Mouse (Mus musculus) kidney, postnatal 4 days (tissue): ENCODE results near the gene Zfp652.
A peak's percentile ranks its signal among the peaks of the same experiment; 100 is the strongest.
"Not testable (repeated sequence)": the region's sequence is repeated elsewhere in the genome, so short reads cannot be mapped to it uniquely, and the experiment has no call there.

ENCODE experiments used
- DNase-seq, 2 experiments: peaks; one replicate each; pipeline ENCODE4 v3.0.0; 2021; ENCODE audit warnings: mixed read lengths in 2 of 2

Gene Zfp652

GRCm38 (mm10) chr11:95858528-95859467, 146.3 kb downstream of the Zfp652 start:
- DNase-seq, result peak; percentile 97 to 99

DNA sequence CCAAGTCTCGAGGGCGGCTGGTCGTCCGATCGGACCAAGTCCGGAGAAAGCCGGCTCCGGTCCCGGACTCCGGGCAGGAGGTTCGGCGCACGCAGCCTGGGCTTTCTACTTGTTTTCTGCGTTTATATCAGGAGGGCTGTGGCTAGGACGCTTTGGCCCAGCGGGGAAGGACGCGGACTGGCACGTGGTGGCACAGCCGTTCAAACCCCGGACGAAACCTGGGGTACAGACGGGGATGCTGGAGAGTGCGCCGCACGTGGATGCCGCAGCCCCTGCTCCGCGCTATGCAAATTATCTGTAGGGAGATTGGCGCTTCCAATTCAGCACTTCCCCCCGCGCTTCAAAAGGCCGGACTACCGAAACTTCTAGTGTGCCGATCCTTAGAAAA, 147.0 kb downstream of the Zfp652 start:
- peak in 1 of 2 experiments; percentile 84 for DNase-seq

DNA sequence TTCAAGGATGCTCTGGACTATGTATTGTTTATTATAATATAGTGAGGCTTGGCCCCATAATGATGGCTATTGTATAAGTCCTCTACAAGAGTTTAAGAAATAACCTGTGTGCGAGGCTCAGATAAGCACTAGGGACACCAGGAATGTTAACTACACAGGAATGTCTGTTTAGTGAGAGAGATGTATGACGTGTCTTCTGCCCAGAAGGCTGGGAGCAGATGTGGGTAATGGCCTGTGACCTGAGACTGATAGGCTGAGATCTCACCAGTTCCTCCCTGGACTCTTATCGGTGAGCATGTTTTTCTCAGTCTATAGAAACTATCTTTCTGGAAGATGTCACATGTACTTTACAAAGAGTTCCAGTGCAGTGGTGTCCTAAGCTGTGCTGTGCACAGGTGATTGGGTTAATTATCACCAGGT, 147.6 kb downstream of the Zfp652 start:
- DNase-seq, result peak in 1 of 2 experiments; percentile 33

DNA sequence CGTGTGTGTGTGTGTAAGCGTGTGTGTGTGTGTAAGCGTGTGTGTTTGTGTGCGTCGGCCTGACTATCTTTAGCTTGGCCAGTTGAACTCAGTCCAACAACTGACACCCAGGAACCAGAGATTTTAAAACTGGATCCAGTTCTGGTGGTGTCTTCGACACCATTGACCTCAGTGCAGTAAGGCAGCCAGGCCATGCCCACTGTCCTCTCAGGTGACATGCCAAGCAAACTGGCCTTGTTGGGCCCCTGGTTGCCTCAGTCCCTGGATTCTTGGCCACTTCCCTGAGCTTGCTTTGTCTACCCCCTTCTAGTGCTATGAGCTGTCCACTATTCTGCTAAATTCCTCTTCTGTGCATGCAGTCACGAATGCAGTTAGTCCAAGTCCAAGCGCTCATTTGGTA, 148.9 kb downstream of the Zfp652 start:
- no peak for DNase-seq

- no peak for DNase-seq
Measured at GRCm38 (mm10) chr11:95869442-95869841, 157.0 kb downstream of the Zfp652 start.

DNA sequence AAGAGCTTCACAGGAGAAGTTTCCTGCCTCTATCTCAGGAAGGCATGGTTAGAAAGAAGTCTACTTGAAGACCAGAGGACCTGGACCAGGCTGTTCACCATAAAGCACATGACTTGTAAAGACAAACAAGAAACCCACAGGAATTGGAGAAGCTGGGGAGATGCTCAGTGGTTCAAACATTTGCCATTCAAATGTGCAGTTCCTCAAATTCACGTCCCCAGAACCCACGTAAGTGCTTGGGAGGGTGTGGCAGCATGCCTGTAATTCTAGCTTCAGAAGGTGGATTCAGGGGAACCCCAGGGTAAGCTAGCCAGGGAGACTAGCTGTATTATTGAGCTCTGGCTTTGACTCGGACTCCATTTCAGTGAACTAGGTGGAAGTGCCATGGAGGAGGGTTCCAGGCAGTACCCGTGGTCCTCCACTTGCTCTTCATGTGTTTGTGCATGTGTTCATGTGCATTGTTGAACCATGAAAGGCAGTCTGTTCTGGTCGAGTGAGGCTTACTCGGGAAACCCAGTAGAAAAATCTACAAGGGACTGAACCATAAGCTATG, 157.5 kb downstream of the Zfp652 start:
- no peak for DNase-seq

DNA sequence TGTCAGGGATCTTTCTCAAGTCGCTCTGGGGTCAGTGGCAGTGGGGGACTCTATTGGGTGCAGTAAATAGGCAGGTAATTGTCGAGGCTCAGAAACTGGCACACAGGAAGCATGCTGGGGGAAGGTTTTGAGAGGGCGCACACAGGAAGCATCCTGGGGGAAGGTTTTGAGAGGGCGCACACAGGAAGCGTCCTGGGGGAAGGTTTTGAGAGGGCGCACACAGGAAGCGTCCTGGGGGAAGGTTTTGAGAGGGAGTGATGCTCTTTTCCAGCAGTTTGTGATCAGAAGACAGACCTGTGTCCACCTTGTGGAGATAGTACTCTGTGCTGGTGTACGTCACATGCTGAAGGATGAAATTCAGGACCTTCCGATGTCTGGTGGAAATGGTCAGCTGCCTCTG, 163.3 kb downstream of the Zfp652 start:
- peak; percentile 12 to 41 for DNase-seq

DNA sequence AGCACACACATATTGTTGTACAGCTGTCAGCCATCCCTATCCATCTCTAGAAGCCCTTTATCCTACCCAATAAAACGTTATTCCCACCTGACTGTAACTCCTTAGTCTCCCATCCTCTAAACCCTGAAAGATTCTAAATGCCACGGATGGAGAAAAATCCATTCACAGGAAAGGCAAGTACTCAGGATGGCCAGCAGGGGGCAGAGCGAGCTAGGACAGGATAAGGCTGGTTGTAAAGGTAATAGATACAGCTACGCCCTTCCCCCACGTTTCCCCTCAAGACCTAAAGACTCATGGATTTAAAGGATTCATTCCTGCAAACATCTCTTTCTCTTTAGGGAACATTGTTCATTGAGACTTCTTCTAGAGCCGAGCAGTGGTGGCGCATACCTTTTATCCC, 163.8 kb downstream of the Zfp652 start:
- DNase-seq, result peak; percentile 84 to 85

- not testable (repeated sequence) for DNase-seq
Measured at GRCm38 (mm10) chr11:95879861-95880260, 167.4 kb downstream of the Zfp652 start.
